Mouse (Mus musculus) heart, postnatal 0 days (tissue): ENCODE results near the gene Coq9.

Source experiments
- CTCF ChIP-seq: IDR thresholded peaks from 2 replicates; pipeline ENCODE4 v1.5.1; 2016; ENCODE audit warnings: antibody characterized with exemption, control low read depth, low read depth
- EP300 ChIP-seq: IDR thresholded peaks from 2 replicates; pipeline ENCODE4 v1.6.1; 2016; ENCODE audit warnings: antibody characterized with exemption, low read depth

DNA sequence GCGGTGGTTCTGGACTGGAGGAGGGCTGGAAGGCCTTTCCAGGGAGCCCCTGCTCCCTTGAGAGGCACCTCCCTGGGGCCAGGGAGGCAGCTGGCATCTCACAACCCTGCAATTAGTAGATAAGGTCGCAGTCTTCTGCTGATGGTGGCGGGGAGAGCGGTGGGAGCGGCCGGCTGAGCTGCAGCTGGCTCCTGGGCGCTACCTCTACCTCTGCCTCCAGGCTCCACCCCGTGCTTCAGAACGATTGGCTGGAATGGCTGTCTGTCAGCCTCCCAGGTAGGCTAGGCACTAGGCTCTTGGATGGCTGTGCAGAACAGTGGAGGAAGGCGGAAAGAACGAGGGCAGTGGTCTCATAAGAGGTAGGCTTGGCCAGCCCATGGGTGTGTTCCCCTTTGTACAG is 61.1 kb downstream of the Coq9 start:
- TF ChIP-seq CTCF (no peak), EP300 (no peak)
